Comparison of ENCODE assay signal across 23 mouse cellular contexts in the genomic region with DNA sequence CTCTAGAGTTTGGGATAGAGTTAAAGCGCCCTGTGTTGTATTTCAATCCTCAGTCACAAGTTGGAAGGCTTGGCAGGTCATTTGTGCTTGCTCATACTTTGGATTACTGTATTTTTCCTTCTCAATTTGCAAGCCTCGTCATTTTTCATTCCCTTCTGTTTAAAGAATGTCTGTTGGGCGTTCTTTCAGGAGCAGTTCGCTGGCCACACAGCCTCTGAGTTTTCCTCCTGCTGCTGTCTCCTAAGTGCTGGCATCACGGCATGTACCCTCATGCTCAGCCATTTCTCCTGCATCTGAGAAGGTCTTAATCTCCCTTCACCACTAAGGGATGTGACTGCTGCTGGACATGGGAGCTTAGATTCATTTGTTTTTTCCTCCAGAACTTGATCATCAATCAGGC.
A peak's percentile ranks its signal among the peaks of the same experiment; 100 is the strongest.
DNase-seq lines count a peak whose midpoint lies in the region; ATAC-seq and TF ChIP-seq lines count a peak whose summit lies in the region.
"Had no signal": no experiment of that assay in that cellular context is flagged by ENCODE, and none has a peak within 500 bp of the region (broad histone marks: within the 10 kb centered on the region; RNA-seq: fewer than 3 reads in every experiment).

No protein-coding gene starts in this region.

- 72% methylated on average over 5 of the region's 5 CpGs for WGBS in heart, embryonic 11.5 days (ENCODE audit: insufficient replicate concordance)
- WGBS in lung, postnatal 0 days, result 53% methylated on average over 5 of the region's 5 CpGs

- H3K4me1 ChIP-seq in heart, embryonic 11.5 days (ENCODE audit: control insufficient read depth, insufficient read depth, low read length), result no peaks in the 10 kb centered on the region
- no peaks in the 10 kb centered on the region for H3K4me1 ChIP-seq in lung, postnatal 0 days (ENCODE audit: insufficient read depth, low read depth, low read length)
- H3K4me1 ChIP-seq: embryonic facial prominence, embryonic 10.5 days; forebrain, embryonic 13.5 days; hindbrain, embryonic 15.5 days; intestine, embryonic 15.5 days; kidney, embryonic 15.5 days; limb, embryonic 13.5 days; liver, embryonic 13.5 days; midbrain, embryonic 12.5 days; neural tube, embryonic 13.5 days; stomach, embryonic 15.5 days had no signal

- TF ChIP-seq CTCF in lung, postnatal 0 days (IDR thresholded peaks at IDR 0.05), result no peak
- no peak for TF ChIP-seq CTCF in gastrocnemius, adult 2 months (IDR thresholded peaks at IDR 0.05)

- no peaks in the 10 kb centered on the region for H3K27me3 ChIP-seq in heart, embryonic 11.5 days (ENCODE audit: control insufficient read depth, insufficient read depth, low read length)
- H3K27me3 ChIP-seq in lung, postnatal 0 days (replicated peaks; ENCODE audit: insufficient read depth, low read length), result no peaks in the 10 kb centered on the region
- H3K27me3 ChIP-seq: forebrain, embryonic 13.5 days; hindbrain, embryonic 15.5 days; intestine, embryonic 15.5 days; kidney, embryonic 15.5 days; limb, embryonic 13.5 days; liver, embryonic 13.5 days; midbrain, embryonic 12.5 days; neural tube, embryonic 13.5 days; stomach, embryonic 15.5 days had no signal

- H3K27ac ChIP-seq in heart, embryonic 11.5 days (ENCODE audit: low read depth, low read length), result no peak overlapping the region
- H3K27ac ChIP-seq in lung, postnatal 0 days (ENCODE audit: low read length), result no peak overlapping the region
- H3K27ac ChIP-seq in gastrocnemius, adult 2 months, result peak overlapping the region; percentile 81
- H3K27ac ChIP-seq: embryonic facial prominence, embryonic 10.5 days; forebrain, embryonic 13.5 days; hindbrain, embryonic 15.5 days; intestine, embryonic 15.5 days; kidney, embryonic 15.5 days; limb, embryonic 13.5 days; liver, embryonic 13.5 days; macrophage; midbrain, embryonic 12.5 days; neural tube, embryonic 13.5 days; stomach, embryonic 15.5 days had no signal

- peak; percentile 93 for DNase-seq in heart, adult 11 months
- peak; percentile 9 for DNase-seq in lung, postnatal 0 days (ENCODE audit: low spot score)
- DNase-seq in lung, postnatal 14 days, result no peak
- DNase-seq in gastrocnemius, adult 2 months, result peak; percentile 49
- peak; percentile 22 for DNase-seq in heart, postnatal 25 days (ENCODE audit: low spot score)
- no peak for DNase-seq in left cerebral cortex, adult 9 months (ENCODE audit: low spot score in 2 of 2)
- no peak for DNase-seq in testis, postnatal 10 days (ENCODE audit: low spot score)
- DNase-seq: cerebellum, adult 8-10 months; liver, embryonic 13.5 days; right cerebral cortex, postnatal 14 days; thymus, adult 2 months had no signal

- no peak for TF ChIP-seq EP300 in lung, postnatal 0 days (IDR thresholded peaks at IDR 0.05)

- no peaks in the 10 kb centered on the region for H3K36me3 ChIP-seq in heart, embryonic 11.5 days (ENCODE audit: control insufficient read depth, insufficient read depth, low read length)
- no peaks in the 10 kb centered on the region for H3K36me3 ChIP-seq in lung, postnatal 0 days (ENCODE audit: insufficient read depth, low read length)
- H3K36me3 ChIP-seq: embryonic facial prominence, embryonic 10.5 days; G1E; hindbrain, embryonic 15.5 days; intestine, embryonic 15.5 days; kidney, embryonic 15.5 days; limb, embryonic 13.5 days; liver, embryonic 13.5 days; midbrain, embryonic 12.5 days; neural tube, embryonic 13.5 days; stomach, embryonic 15.5 days had no signal

- intact Hi-C loops in gastrocnemius, adult 2 months (cut with DNase I), result no loop called here
- intact Hi-C loops in heart, postnatal 25 days (cut with DNase I), result no loop called here

- no peak for ATAC-seq in heart, embryonic 11.5 days (replicated peaks; ENCODE audit: insufficient number of reproducible peaks, low FRiP score, low TSS enrichment)
- no peak for ATAC-seq in lung, postnatal 0 days
- ATAC-seq: forebrain, embryonic 13.5 days; intestine, embryonic 15.5 days had no signal

- H3K9ac ChIP-seq in heart, embryonic 11.5 days (ENCODE audit: low read depth, low read length), result no peak overlapping the region
- no peak overlapping the region for H3K9ac ChIP-seq in lung, postnatal 0 days (replicated peaks; ENCODE audit: low read depth)
- H3K9ac ChIP-seq: forebrain, embryonic 13.5 days; hindbrain, embryonic 15.5 days; intestine, embryonic 15.5 days; kidney, embryonic 15.5 days; limb, embryonic 13.5 days; liver, embryonic 13.5 days; midbrain, embryonic 12.5 days; neural tube, embryonic 13.5 days; stomach, embryonic 15.5 days had no signal

- no peaks in the 10 kb centered on the region for H3K9me3 ChIP-seq in heart, embryonic 11.5 days (replicated peaks; ENCODE audit: control insufficient read depth, low read length)
- no peaks in the 10 kb centered on the region for H3K9me3 ChIP-seq in lung, postnatal 0 days (ENCODE audit: low read length)
- H3K9me3 ChIP-seq: embryonic facial prominence, embryonic 10.5 days; forebrain, embryonic 13.5 days; hindbrain, embryonic 15.5 days; intestine, embryonic 15.5 days; kidney, embryonic 15.5 days; limb, embryonic 13.5 days; liver, embryonic 13.5 days; midbrain, embryonic 12.5 days; neural tube, embryonic 13.5 days; stomach, embryonic 15.5 days had no signal

- no peak overlapping the region for H3K4me2 ChIP-seq in heart, embryonic 11.5 days
- H3K4me2 ChIP-seq in lung, postnatal 0 days (replicated peaks; ENCODE audit: low read depth, low read length), result no peak overlapping the region
- H3K4me2 ChIP-seq: forebrain, embryonic 13.5 days; hindbrain, embryonic 15.5 days; intestine, embryonic 15.5 days; kidney, embryonic 15.5 days; limb, embryonic 13.5 days; liver, embryonic 13.5 days; midbrain, embryonic 12.5 days; neural tube, embryonic 13.5 days; stomach, embryonic 15.5 days had no signal

- H3K4me3 ChIP-seq in heart, embryonic 11.5 days (ENCODE audit: low read depth, low read length), result no peak overlapping the region
- H3K4me3 ChIP-seq in lung, postnatal 0 days (ENCODE audit: low read depth, low read length), result no peak overlapping the region
- H3K4me3 ChIP-seq in gastrocnemius, adult 2 months, result peak overlapping the region; percentile 45
- H3K4me3 ChIP-seq: embryonic facial prominence, embryonic 10.5 days; forebrain, embryonic 13.5 days; hindbrain, embryonic 15.5 days; intestine, embryonic 15.5 days; kidney, embryonic 15.5 days; limb, embryonic 13.5 days; liver, embryonic 13.5 days; midbrain, embryonic 12.5 days; neural tube, embryonic 13.5 days; stomach, embryonic 15.5 days had no signal

Comparison
In these comparisons a context has a peak if more than half of its experiments do, and no peak if none do; other contexts are left out.
1. DNase-seq: peak in heart, adult 11 months (single experiment), lung, postnatal 0 days (single experiment), gastrocnemius, adult 2 months (single experiment) and heart, postnatal 25 days (single experiment); none in lung, postnatal 14 days (single experiment), left cerebral cortex, adult 9 months (0 of 2) and testis, postnatal 10 days (single experiment).